Mouse (Mus musculus) Muller cell, postnatal 12 days (primary cell): ENCODE data around the gene S100g.

Experiments used
- DNase-seq: peaks from one replicate; pipeline ENCODE4 v3.0.0-alpha.2; 2015; ENCODE audit errors: inconsistent ontology term

Gene S100g

GRCm38 (mm10) chrX:162964383-162964782 is at the start of gene S100g:
Gene S100g, minus strand, starts transcription at chrX:162964599.
- DNase-seq: no peak

- DNase-seq: peak; percentile 0
Observed at GRCm38 (mm10) chrX:162992121-162992520, 27.7 kb upstream of the S100g start.

GRCm38 (mm10) chrX:162991396-162991795 is 27.0 kb upstream of the S100g start:
- DNase-seq: peak; percentile 79

GRCm38 (mm10) chrX:162986876-162987495 is 22.6 kb upstream of the S100g start:
- DNase-seq: peak; percentile 1

GRCm38 (mm10) chrX:162976194-162976593 is 11.8 kb upstream of the S100g start:
- no peak for DNase-seq

DNA sequence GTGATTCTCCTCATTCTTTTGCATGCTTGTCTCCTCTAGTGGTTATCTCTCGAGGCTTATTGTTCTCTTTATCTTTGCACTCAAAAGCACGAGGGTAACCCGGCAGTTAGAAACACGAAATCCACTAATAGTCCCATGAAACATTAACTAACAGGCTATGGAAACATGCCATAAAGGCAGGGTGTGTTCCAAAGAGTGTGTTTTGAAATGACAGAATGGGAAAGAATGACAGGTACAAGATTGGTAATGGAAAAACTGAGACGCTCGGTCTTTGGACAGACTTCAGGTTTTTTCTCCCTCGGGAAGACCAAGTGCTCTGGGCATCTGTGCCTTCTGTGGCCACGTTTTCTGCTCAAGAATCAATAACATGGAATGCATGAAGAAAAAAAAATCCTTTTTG is 3.1 kb upstream of the S100g start:
- no peak for DNase-seq

- no peak for DNase-seq
Observed at GRCm38 (mm10) chrX:162963840-162964239, 559 bp downstream of the S100g start.

- no peak for DNase-seq
Observed at GRCm38 (mm10) chrX:162957921-162958320, 6.5 kb downstream of the S100g start.

GRCm38 (mm10) chrX:162949811-162950439 is 14.5 kb downstream of the S100g start:
- peak; percentile 11 for DNase-seq

DNA sequence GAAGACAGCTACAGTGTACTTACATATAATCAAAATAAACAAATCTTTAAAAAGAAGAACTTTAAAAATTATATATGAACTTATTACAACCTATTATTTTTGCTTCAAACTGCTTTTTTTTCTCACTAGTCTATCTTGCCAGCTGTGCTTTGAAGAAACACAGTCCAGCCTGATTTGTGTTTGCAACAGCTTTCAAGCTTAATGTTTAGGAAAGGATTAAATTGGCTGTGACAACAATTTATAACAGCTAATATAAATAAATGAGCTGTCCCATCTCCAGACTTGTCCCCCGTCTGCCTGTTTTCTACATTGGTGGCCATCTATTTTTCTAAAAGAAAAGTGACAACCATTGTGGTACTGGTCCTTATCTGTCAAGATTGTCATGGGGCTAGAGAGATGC is 22.4 kb downstream of the S100g start:
- DNase-seq: no peak

DNA sequence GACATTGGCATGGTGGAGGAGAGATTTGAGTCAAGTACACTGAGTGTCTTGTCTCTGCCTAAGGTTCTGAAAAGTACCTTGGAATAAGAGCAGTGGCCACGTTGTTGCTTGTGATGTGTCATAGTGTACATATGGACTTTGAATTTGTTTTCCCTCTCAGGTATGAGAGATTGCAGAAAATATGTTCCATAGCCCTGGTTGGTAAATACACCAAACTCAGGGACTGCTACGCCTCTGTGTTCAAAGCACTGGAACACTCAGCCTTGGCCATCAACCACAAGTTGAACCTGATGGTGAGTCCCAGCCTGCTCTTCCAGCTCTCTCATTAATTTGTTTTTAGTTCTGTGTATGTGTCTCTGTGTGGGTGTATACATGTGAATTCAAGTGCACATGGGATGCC is 32.9 kb downstream of the S100g start:
- DNase-seq: no peak

GRCm38 (mm10) chrX:162921487-162922125 is 42.8 kb downstream of the S100g start:
- no peak for DNase-seq

DNA sequence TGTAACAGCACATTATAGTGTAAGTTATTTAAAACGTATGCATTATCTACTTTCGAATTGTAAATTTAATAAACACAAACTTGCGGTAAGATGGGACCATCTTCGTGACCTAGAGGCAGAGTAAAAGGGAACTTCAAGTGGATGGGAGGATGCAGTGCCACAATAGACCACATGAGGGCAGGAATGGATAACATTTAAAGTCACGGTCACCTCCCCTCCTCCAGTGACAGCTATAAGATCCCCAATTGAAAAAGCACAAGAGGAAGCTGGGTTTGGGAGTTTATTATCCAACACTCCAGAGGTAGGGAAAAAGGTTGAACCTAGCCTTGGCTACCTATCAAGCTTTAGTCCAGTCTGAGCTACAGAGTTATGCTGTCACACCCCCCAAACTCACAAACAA is 48.7 kb downstream of the S100g start:
- peak; percentile 19 for DNase-seq

- DNase-seq: no peak
Observed at GRCm38 (mm10) chrX:162913651-162914050, 50.7 kb downstream of the S100g start.
